Mouse (Mus musculus): ENCODE measurements at regions not wholly inside any gene's neighbourhood (a gene's known extent, or its start where the extent isn't known, plus 50 kb on each side); places are given as distances from the start of the nearest gene placed in this dataset.

DNA sequence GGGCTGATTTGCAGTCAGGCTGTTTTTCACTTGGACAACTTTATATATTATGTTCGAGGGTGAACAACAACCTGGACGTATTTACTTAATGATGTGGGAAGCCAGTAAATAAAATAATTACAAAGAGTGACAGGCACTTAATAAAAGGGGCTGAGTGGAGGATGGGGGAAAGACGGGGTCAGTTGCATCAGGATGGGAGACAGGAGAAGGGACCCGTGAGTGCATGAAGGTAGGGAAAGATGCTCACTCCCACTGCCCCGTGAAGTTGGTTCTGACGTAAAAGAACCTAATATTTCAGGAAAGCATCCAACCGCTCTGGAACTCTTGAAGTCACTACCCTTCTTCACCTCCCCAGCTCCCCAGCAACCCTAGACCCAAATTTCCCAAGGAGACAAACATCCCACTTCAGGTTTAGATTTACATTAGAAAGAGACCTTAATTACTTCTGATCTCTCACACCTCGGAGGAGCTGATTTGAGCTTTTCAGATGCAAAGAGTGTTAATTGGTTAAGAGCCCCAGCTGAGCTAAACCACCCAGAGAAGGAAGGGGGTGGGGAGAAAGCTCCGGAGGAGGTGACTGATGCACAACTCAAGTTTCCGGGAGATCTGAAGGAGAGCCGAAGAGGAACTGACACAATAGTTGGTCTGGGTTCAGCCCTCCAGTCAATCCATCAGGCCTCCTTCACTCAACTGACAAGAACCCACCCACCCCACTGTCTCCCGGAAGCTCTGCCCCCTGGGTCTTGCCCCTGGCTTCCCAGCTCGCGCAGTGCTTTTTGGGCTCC, 121.9 kb upstream of the Shb start:
- peak; percentile 70 for ATAC-seq (replicated peaks; ENCODE audit: low FRiP score, low read depth)
- no peak overlapping the region for H3K9ac ChIP-seq (ENCODE audit: low read depth, low read length)
- H3K4me3 ChIP-seq (replicated peaks; ENCODE audit: low read depth, low read length) = no peak overlapping the region
- H3K4me1 ChIP-seq (replicated peaks; ENCODE audit: insufficient read depth, low read length) = no peaks in the 10 kb centered on the region
- no peaks in the 10 kb centered on the region for H3K9me3 ChIP-seq (replicated peaks; ENCODE audit: low read length)
- H3K27me3 ChIP-seq (ENCODE audit: insufficient read depth, low read length) = no peaks in the 10 kb centered on the region
- peak overlapping the region; percentile 31 for H3K4me2 ChIP-seq (ENCODE audit: low read length)
- H3K36me3 ChIP-seq (ENCODE audit: insufficient read depth, low read length) = no peaks in the 10 kb centered on the region
- H3K27ac ChIP-seq = no peak overlapping the region
- TF ChIP-seq CTCF (IDR thresholded peaks at IDR 0.05; ENCODE audit: low read depth) = no peak
- DNase-seq (ENCODE audit: low spot score) = peak; percentile 89
- WGBS = 8% methylated on average over 14 of the region's 14 CpGs

DNA sequence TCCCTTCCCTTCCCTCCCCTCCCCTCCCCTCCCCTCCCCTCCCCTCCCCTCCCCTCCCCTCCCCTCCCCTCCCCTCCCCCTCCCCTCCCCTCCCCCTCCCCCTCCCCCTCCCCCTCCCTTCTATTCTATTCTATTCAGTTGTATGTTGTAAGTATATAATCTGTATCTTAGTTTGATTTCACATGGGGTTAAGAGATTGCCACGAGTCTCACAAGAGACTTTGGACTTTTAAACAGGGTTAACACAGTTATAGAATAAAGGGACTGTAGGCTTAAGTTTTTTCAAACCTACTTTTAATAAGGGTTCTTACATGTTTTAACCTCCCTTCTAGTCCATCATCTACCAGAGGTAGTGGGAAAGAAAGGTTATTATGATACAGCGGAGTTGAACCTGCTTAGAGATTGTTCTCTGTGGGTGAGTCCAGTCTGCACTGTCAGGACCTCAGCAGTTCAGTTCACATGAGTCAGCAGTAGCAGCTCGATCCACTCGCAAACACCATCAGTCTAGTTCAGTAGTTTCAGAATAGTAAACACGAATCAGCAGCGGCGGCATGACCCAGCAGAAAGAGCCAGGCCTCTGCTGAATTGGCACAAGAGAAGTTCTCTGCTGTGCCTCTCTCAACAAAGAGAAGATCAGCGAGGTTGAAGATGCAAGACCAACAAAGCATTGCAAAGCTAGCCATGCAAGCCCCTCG, 116.8 kb upstream of the Shb start:
- TF ChIP-seq CTCF (IDR thresholded peaks at IDR 0.05; ENCODE audit: low read depth) = no peak
- Histone ChIP-seq H3K9me3 (replicated peaks; ENCODE audit: low read length) (no peaks in the 10 kb centered on the region), H3K4me3 (replicated peaks; ENCODE audit: low read depth, low read length) (no peak overlapping the region), H3K36me3 (ENCODE audit: insufficient read depth, low read length) (no peaks in the 10 kb centered on the region), H3K9ac (ENCODE audit: low read depth, low read length) (no peak overlapping the region), H3K27me3 (ENCODE audit: insufficient read depth, low read length) (no peaks in the 10 kb centered on the region), H3K4me1 (replicated peaks; ENCODE audit: insufficient read depth, low read length) (no peaks in the 10 kb centered on the region), H3K27ac (no peak overlapping the region), H3K4me2 (ENCODE audit: low read length) (no peak overlapping the region)
- DNase-seq (ENCODE audit: low spot score) (no peak), ATAC-seq (replicated peaks; ENCODE audit: low FRiP score, low read depth) (no peak)
- 86% methylated on average over 9 of the region's 9 CpGs for WGBS

DNA sequence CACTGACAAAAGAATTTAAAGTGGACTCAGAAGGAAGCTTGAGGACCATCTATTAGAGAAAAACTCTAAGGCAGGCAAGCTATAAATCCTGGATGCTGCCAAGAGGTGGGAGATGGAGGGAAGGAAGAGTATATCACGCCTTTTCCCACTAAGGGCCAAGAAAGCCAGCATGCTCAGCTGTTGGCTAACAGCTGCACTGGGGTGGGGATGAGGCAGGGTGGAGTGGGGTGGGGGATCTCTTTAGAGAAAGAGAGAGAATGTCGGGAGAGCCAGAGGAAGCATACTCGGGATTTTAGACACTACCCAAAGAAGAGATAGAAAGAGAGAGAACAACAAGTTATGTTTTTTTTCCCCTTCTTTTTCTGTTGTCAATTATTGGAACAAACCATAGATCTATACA, 115.2 kb upstream of the Shb start:
- no peak for DNase-seq (ENCODE audit: low spot score)

DNA sequence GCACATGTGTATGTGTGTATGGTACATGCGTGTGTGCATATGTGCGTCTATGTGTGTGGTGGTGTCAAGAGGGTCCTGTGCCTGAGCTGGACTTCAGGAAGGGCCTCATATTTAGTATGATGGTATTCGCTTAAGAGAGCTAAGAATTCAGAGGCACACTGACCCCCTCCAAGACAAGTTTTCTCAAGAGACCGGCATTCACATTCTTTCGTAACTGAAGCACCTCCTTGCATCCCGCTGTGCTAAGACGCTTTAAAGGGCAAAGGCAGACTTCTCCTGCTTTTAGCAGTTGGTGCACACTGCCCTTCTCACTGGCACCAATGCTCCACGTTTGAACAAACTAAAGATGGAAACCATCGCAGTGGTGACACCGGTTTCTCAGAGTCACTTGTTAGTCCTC, 110.3 kb upstream of the Shb start:
- Histone ChIP-seq H3K27me3 (ENCODE audit: insufficient read depth, low read length) (no peaks in the 10 kb centered on the region), H3K9me3 (replicated peaks; ENCODE audit: low read length) (no peaks in the 10 kb centered on the region), H3K4me3 (replicated peaks; ENCODE audit: low read depth, low read length) (no peak overlapping the region), H3K9ac (ENCODE audit: low read depth, low read length) (no peak overlapping the region), H3K4me1 (replicated peaks; ENCODE audit: insufficient read depth, low read length) (no peaks in the 10 kb centered on the region), H3K27ac (no peak overlapping the region), H3K4me2 (ENCODE audit: low read length) (no peak overlapping the region), H3K36me3 (ENCODE audit: insufficient read depth, low read length) (no peaks in the 10 kb centered on the region)
- 84% methylated on average over 10 of the region's 10 CpGs for WGBS
- DNase-seq (ENCODE audit: low spot score) (no peak), ATAC-seq (replicated peaks; ENCODE audit: low FRiP score, low read depth) (no peak)
- TF ChIP-seq CTCF (IDR thresholded peaks at IDR 0.05; ENCODE audit: low read depth) = no peak

More for the DNA sequence above, 115.2 kb upstream of the Shb start:
- H3K36me3 ChIP-seq (ENCODE audit: insufficient read depth, low read length) = no peaks in the 10 kb centered on the region
- no peak overlapping the region for H3K9ac ChIP-seq (ENCODE audit: low read depth, low read length)
- H3K27ac ChIP-seq = no peak overlapping the region
- H3K4me1 ChIP-seq (replicated peaks; ENCODE audit: insufficient read depth, low read length) = no peaks in the 10 kb centered on the region
- H3K27me3 ChIP-seq (ENCODE audit: insufficient read depth, low read length) = no peaks in the 10 kb centered on the region
- no peaks in the 10 kb centered on the region for H3K9me3 ChIP-seq (replicated peaks; ENCODE audit: low read length)
- no peak for ATAC-seq (replicated peaks; ENCODE audit: low FRiP score, low read depth)
- H3K4me2 ChIP-seq (ENCODE audit: low read length) = no peak overlapping the region
- WGBS = 53% methylated on average over 3 of the region's 3 CpGs
- TF ChIP-seq CTCF (IDR thresholded peaks at IDR 0.05; ENCODE audit: low read depth) = no peak
- no peak overlapping the region for H3K4me3 ChIP-seq (replicated peaks; ENCODE audit: low read depth, low read length)

DNA sequence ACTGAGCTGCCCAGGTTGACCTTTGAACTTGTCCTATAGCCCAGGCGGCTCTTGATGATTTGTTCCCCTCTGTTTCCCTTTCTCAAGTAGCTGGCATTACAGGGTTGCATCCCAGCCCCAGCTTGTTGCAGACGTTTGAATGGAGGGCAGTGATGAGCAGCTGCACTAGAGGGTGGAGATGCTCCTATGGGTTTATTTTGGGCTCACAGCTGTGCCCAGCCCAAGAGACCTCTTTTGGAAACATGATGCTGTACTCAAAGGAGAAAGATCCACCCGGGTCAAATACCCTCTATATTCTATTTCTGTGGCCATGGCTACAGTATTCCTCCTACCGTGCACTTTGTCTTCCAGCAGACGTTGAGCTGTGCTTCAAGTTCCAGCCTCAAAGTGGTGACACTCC, 109.0 kb upstream of the Shb start:
- no peak for TF ChIP-seq CTCF (IDR thresholded peaks at IDR 0.05; ENCODE audit: low read depth)
- H3K27me3 ChIP-seq (ENCODE audit: insufficient read depth, low read length) = no peaks in the 10 kb centered on the region
- WGBS = 41% methylated on average over 5 of the region's 5 CpGs
- no peak overlapping the region for H3K27ac ChIP-seq
- H3K9ac ChIP-seq (ENCODE audit: low read depth, low read length) = no peak overlapping the region
- ATAC-seq (replicated peaks; ENCODE audit: low FRiP score, low read depth) = no peak
- no peaks in the 10 kb centered on the region for H3K4me1 ChIP-seq (replicated peaks; ENCODE audit: insufficient read depth, low read length)
- H3K36me3 ChIP-seq (ENCODE audit: insufficient read depth, low read length) = no peaks in the 10 kb centered on the region
- H3K9me3 ChIP-seq (replicated peaks; ENCODE audit: low read length) = no peaks in the 10 kb centered on the region
- no peak for DNase-seq (ENCODE audit: low spot score)
- no peak overlapping the region for H3K4me3 ChIP-seq (replicated peaks; ENCODE audit: low read depth, low read length)
- no peak overlapping the region for H3K4me2 ChIP-seq (ENCODE audit: low read length)

DNA sequence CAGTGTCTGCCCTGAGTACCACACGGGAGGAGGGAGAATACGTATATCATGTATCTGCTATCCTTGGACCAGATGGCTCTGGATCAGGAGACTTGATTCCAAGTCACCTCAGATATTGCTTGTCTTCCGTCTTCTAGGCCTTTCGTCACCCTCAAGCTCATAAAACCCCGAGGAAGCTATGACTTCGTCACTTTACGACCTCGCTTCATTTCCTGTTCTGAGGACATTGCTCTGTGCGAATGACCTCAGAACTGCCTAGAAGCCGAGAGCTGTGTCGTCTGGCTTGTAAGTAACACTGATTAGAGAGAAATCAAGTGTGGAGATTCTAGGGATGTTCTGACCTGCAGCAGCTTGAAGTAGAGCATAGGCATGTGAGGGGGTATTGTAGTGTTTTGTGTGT, 108.4 kb upstream of the Shb start:
- Histone ChIP-seq H3K4me1 (replicated peaks; ENCODE audit: insufficient read depth, low read length) (no peaks in the 10 kb centered on the region), H3K4me2 (ENCODE audit: low read length) (no peak overlapping the region), H3K27me3 (ENCODE audit: insufficient read depth, low read length) (no peaks in the 10 kb centered on the region), H3K36me3 (ENCODE audit: insufficient read depth, low read length) (no peaks in the 10 kb centered on the region), H3K4me3 (replicated peaks; ENCODE audit: low read depth, low read length) (no peak overlapping the region), H3K9me3 (replicated peaks; ENCODE audit: low read length) (no peaks in the 10 kb centered on the region), H3K27ac (no peak overlapping the region), H3K9ac (ENCODE audit: low read depth, low read length) (no peak overlapping the region)
- DNase-seq (ENCODE audit: low spot score) = peak; percentile 37
- no peak for TF ChIP-seq CTCF (IDR thresholded peaks at IDR 0.05; ENCODE audit: low read depth)
- 25% methylated on average over 11 of the region's 11 CpGs for WGBS
- no peak for ATAC-seq (replicated peaks; ENCODE audit: low FRiP score, low read depth)
